Mouse (Mus musculus) liver, adult 2 months (tissue): ENCODE data around the gene Tmem95.

Experiments
- CTCF ChIP-seq: fragments of 200-500 bp; IDR thresholded peaks from 2 replicates; pipeline ENCODE4 v1.5.1; 2011; ENCODE audit warnings: low read depth, low read length, control low read depth
- POLR2A ChIP-seq: fragments of 200-500 bp; IDR thresholded peaks from 2 replicates; pipeline ENCODE4 v1.6.1; 2011; ENCODE audit warnings: low read length, control low read depth; ENCODE audit not compliant: insufficient read depth; ENCODE audit errors: extremely low read depth

- no peak for TF ChIP-seq POLR2A
- TF ChIP-seq CTCF: no peak
Measured at GRCm38 (mm10) chr11:69920266-69921031, 42.6 kb upstream of the Tmem95 start.
